Mouse (Mus musculus): ENCODE data around the gene Hes1.

The Hes1 gene

GRCm38 (mm10) chr16:30052271-30052670, 11.9 kb upstream of the Hes1 start:
- DNase-seq = no peak

- DNase-seq = no peak
Measured at GRCm38 (mm10) chr16:30052839-30053511, 11.2 kb upstream of the Hes1 start.

DNA sequence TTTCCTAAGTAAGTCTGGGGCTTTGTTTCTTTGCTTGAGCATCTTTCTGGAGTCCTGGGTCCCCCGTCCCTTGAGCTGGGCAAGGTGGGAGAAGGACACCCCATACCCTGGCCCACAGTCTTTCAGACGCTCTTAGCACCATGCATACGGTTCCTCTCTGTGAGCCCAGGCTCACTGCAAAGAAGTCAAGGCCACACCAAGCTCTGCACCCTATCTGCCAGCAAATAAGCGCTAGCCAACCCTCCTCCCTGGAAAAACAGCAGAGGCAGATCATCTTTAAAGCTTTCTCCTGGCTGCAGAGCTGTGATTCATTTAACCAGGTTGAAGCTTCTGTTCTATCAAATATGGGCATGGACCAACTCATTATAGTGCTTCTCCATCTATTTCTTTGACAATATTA, 9.6 kb upstream of the Hes1 start:
- DNase-seq = no peak

DNA sequence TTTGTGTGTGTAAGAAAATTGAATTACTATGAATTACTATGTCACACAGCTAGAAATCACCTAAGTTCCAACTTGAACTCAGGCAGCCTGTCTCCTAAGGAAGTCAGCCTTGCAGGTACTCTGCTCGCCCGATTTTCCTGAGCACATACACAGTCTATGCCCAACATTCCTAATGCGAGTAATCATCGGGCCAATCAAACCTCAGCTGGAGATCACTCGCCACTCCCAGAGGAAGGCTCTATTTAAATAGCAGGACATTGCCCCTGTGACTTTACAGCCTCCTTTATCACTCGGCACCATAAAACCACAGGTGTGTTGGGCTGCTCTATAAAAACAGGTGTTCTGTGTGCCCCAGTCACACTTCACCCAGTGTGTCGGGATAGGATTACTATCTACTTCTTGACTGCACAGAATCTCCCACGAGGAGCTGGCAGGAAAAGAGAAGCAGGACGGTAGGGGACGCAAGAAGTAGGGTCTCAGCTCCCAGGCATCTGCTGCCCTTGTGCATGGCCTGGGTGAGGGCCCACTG, 8.8 kb upstream of the Hes1 start:
- DNase-seq = no peak

GRCm38 (mm10) chr16:30055927-30056326, 8.3 kb upstream of the Hes1 start:
- DNase-seq = no peak

GRCm38 (mm10) chr16:30056906-30057305, 7.3 kb upstream of the Hes1 start:
- DNase-seq = no peak

DNA sequence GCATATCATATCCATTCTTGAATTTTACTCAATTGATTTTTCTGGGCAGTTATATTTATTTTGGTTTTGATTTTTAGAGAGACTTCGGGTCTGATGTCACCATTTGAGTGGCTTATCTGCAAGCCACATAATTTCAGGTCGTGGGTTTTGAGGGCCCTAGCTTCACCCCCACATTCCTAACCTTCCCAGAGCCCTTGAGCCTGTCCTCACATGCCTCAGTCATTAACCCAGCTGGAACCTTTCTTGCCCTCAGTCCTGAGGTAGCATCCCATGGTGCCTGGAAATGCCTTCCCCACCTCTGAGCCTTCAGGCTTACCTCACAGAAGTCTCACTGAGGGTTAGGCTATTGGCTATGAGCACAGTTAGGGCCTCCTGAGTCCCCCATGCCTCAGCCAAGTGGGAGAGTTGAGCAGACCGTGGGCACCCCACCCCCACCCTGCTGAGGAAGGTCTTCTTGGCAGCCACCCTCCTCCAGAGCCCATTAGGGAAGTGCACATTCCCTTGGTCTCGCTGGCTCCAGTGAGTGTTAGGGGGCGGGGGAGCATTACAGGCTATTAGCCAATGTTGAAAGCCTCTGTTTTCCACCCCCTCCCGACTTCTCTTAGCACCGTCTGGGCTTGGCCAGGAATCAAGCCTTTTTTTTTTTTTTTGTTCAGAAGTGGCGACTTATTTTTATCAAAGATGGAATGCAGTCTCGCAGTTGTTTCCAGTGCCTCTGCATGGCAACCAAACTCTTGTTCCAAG, 5.0 kb upstream of the Hes1 start:
- DNase-seq = no peak

DNA sequence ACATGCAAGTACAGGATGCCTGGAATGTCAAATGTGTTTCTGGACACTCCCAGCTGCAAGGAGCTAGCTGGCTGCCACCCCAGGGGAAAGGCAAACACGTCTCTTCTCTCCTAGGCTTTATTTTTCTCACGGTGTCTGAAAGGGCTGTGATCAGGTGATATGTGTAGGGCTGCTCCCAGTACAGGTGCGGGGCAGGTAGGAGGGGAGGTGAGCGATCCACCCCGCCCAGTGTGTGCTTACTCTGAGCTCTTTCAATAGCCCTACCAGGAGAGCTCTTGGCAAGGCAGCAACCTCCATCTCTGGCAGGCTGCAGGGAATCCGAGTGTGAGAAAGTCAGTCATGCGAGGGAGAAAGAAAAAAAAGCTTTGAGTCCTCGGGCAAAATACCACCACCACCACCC, 3.8 kb upstream of the Hes1 start:
- no peak for DNase-seq

DNA sequence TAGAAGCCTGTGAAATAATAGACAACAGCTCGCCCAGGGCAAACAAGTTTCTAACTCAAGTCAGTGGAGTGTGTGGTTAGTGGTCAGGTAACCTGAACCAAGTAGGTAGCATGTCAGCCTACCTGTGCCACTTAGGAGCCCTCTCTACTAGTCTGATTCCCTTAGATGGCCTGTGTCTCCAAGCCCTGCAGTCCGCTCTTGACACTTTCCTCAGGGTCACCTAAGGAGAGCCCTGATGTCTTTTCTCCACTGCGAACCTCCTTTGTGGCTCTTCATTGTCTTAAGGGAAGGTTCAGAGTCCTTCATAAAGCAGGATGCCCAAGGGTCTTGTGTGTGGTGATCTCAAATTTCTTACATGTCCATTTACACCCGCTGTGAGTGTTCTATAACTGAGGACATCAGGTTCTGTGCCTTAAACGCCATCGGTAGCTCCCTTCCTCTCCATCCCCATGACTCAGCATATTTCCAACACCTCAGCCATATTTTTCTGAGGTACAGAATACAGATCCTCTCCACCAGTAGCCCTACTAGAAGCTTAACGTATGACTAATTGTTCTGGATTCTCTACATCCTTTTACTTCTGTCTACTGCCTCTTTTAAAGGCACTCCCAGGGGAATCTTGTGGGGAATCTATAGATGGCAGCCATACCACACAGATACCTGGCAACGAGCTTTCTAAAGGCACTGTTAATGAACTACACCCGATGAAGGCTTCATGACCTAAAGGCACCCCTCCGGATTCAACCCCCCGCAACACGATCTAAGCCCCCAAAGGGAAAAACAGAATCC, 1.7 kb upstream of the Hes1 start:
- DNase-seq = no peak

- peak in 1 of 2 experiments; percentile 34 for DNase-seq
Measured at GRCm38 (mm10) chr16:30063121-30063881, 883 bp upstream of the Hes1 start.

- DNase-seq = no peak
Measured at GRCm38 (mm10) chr16:30064613-30065012, 429 bp downstream of the Hes1 start.

GRCm38 (mm10) chr16:30065077-30065476, 893 bp downstream of the Hes1 start:
- DNase-seq = peak; percentile 59 to 67

- DNase-seq = no peak
Measured at GRCm38 (mm10) chr16:30065537-30066183, 1.5 kb downstream of the Hes1 start.

DNA sequence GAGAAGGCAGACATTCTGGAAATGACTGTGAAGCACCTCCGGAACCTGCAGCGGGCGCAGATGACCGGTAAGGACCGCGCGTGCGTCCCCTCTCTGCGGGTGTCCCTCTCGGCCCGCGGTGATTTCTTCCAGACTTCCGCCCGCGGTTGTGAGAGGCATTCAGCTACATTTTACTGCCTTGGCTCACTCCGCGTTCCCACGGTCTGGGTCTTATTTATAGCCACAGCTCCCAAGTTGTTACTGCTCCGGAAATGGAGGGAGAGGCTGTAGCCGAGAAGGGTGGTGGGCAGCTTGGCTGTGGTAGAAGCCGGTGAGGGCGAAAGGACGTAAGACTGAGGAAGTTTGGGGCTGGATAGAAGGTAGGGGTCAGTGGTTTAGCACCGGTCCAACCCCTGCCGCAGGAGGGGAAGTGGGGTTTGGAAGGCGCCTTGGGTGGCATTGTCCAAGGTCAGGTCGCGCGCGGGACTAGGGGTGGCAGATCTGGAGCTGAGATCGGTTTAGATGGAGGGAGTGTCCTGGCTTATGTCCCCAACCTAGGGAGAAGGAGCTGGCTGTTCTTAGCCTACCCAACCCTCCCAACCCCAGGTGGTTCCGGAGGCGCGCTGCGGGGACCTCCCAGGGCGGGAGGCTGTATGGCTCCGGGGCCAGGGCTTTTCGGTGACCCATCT, 2.1 kb downstream of the Hes1 start:
- peak; percentile 54 to 59 for DNase-seq

GRCm38 (mm10) chr16:30066852-30067301, 2.7 kb downstream of the Hes1 start:
- DNase-seq = peak; percentile 79 to 83

- DNase-seq = no peak
Measured at GRCm38 (mm10) chr16:30068041-30069020, 4.1 kb downstream of the Hes1 start.

GRCm38 (mm10) chr16:30069580-30069949, 5.4 kb downstream of the Hes1 start:
- DNase-seq = peak in 1 of 2 experiments; percentile 26

DNA sequence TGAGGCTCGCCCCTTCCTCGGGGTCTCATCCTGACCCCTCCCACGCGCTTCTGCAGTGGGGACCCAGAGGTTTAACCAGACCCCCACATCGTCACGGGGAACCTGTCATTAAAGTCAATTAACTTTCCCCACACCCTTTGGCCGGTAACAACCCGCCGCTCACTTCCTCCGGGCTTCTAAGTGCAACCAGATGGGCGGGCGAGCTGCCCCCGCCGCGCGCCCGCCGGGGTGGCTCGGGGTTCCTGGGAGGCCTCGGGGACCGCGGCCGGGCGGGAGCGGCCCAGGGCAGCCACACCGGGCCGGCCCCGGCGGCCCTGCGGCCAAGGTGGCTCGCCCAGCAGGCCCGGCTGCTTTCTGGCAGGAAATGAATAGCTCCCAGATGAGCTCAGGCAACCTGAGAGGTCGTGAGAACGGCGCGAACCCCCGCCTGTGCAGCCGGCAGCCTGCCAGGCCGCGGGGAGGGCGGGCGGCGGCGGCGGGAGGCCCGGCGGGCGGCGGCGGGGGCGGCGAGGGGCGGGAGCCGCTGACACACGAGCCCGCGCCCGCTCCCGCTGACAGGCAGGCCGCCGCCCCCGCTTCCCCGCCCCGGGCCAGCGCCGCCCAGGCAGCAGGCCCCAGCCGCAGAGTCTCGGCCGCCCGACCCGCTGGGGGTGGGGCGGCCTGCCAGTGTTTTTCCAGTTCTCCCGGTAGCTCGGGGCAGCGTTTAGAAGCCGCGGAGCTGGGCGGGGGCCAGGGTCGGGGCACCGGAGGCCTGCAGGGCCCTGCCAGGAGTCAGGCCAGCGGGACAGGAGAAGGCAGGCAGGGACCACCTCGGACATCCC, 6.0 kb downstream of the Hes1 start:
- peak; percentile 63 to 78 for DNase-seq

GRCm38 (mm10) chr16:30070771-30071191, 6.6 kb downstream of the Hes1 start:
- peak; percentile 31 to 54 for DNase-seq
